Mouse (Mus musculus): ENCODE data around the gene Agap3. TPM values are rescaled to one million over a fixed set of nuclear protein-coding genes. Genes with fewer than 3 reads are reported as not detected.

Agap3 gene
- polyA plus RNA-seq, 1 experiment = 76.8 TPM

DNA sequence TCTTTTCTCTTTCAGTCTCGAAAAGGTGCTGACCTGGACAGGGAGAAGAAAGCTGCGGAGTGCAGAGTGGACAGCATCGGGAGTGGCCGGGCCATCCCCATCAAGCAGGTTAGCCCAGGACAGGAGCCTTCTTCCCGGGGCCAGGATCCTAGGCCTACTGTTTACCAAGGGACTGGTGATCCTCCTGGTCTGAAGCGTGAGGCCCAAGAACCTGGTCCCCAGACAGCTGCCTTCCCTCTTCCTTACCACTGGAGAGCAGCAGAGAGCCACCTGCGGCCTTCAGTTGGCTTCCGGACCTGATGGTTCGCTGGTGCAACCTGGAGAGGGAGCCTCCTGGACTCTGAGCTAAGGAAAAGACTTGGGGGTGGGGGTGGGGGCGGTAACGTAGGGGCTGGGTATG lies 31.3 kb downstream of the Agap3 start:
- peak overlapping the region; percentile 70 for H3K9ac ChIP-seq (ENCODE audit: low read depth, poor library complexity, severe bottlenecking)
- peak; percentile 24; the same call in 1 of the 2 replicates for TF ChIP-seq EP300 (IDR thresholded peaks at IDR 0.05; ENCODE audit: insufficient read depth, low read depth, low read length)
- TF ChIP-seq CTCF (IDR thresholded peaks at IDR 0.05; ENCODE audit: low read depth, low read length) = peak; percentile 91
- no peak for TF ChIP-seq POLR2A (IDR thresholded peaks at IDR 0.05; ENCODE audit: insufficient read depth, low read length)
- no peaks in the 10 kb centered on the region for H3K27me3 ChIP-seq (ENCODE audit: control insufficient read depth, insufficient read depth, low read length, poor library complexity, severe bottlenecking)
- no peaks in the 10 kb centered on the region for H3K9me3 ChIP-seq (replicated peaks; ENCODE audit: control insufficient read depth, insufficient read depth, low read length, poor library complexity, severe bottlenecking)
- H3K4me3 ChIP-seq (ENCODE audit: low read depth, low read length) = peak overlapping the region; percentile 29; the same call in 1 of the 2 replicates
- H3K36me3 ChIP-seq (ENCODE audit: control insufficient read depth, insufficient read depth, low read length, poor library complexity, severe bottlenecking) = no peaks in the 10 kb centered on the region
- peaks cover 11% of the 10 kb centered on the region for H3K4me1 ChIP-seq (ENCODE audit: control insufficient read depth, insufficient read depth, low read length)
- peak overlapping the region; percentile 34 for H3K27ac ChIP-seq (ENCODE audit: insufficient read depth, low read length)

DNA sequence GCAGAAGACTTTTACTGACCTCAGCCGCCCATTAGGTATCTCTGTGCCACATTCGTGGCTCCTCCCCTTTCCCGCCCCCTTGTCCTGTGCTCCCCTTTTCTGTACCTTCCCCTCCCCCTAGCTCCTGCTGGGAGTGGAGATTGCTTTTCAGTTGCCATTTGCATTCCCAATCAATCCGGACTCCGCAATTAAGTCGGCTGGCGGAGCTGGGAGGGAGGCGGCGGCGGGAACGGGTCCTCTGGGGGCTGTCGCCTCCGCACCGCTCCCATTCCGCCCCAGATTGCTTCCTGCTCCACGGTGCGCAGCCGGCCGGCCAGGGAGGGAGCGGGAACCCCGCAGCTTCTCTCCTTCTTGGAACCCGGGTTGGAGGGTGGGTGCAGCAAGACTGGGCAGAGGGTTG lies 33.0 kb downstream of the Agap3 start:
- H3K9me3 ChIP-seq (replicated peaks; ENCODE audit: control insufficient read depth, insufficient read depth, low read length, poor library complexity, severe bottlenecking) = no peaks in the 10 kb centered on the region
- TF ChIP-seq CTCF (IDR thresholded peaks at IDR 0.05; ENCODE audit: low read depth, low read length) = peak; percentile 0
- no peak for TF ChIP-seq POLR2A (IDR thresholded peaks at IDR 0.05; ENCODE audit: insufficient read depth, low read length)
- no peak for TF ChIP-seq EP300 (IDR thresholded peaks at IDR 0.05; ENCODE audit: insufficient read depth, low read depth, low read length)
- H3K36me3 ChIP-seq (ENCODE audit: control insufficient read depth, insufficient read depth, low read length, poor library complexity, severe bottlenecking) = no peaks in the 10 kb centered on the region
- no peak overlapping the region for H3K27ac ChIP-seq (ENCODE audit: insufficient read depth, low read length)
- peak overlapping the region; percentile 35 for H3K4me3 ChIP-seq (ENCODE audit: low read depth, low read length)
- H3K27me3 ChIP-seq (ENCODE audit: control insufficient read depth, insufficient read depth, low read length, poor library complexity, severe bottlenecking) = no peaks in the 10 kb centered on the region
- peak overlapping the region; percentile 45 for H3K9ac ChIP-seq (ENCODE audit: low read depth, poor library complexity, severe bottlenecking)
- peaks cover 11% of the 10 kb centered on the region for H3K4me1 ChIP-seq (ENCODE audit: control insufficient read depth, insufficient read depth, low read length)

DNA sequence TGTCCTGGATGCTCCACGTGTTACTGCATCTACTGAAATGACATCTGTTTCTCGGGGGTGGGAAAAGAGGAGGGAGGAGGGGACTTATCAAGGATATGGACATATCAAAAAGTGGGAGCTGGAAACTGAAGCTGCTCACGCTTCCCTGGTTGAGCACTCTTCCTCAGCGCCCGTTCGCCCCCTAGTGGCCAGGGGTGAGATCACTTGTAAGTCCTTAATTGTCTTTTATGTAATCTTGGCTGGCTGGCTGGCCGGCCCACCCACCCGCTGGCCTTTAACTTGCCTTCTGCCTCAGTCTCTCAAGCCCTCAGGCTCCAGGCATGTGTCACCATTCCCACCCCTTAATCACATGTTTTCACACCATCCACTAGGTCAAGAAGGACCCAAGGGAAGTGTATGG lies 34.1 kb downstream of the Agap3 start:
- H3K36me3 ChIP-seq (ENCODE audit: control insufficient read depth, insufficient read depth, low read length, poor library complexity, severe bottlenecking) = no peaks in the 10 kb centered on the region
- no peaks in the 10 kb centered on the region for H3K9me3 ChIP-seq (replicated peaks; ENCODE audit: control insufficient read depth, insufficient read depth, low read length, poor library complexity, severe bottlenecking)
- H3K4me3 ChIP-seq (ENCODE audit: low read depth, low read length) = no peak overlapping the region
- H3K27me3 ChIP-seq (ENCODE audit: control insufficient read depth, insufficient read depth, low read length, poor library complexity, severe bottlenecking) = no peaks in the 10 kb centered on the region
- peak; percentile 92 for TF ChIP-seq CTCF (IDR thresholded peaks at IDR 0.05; ENCODE audit: low read depth, low read length)
- TF ChIP-seq POLR2A (IDR thresholded peaks at IDR 0.05; ENCODE audit: insufficient read depth, low read length) = no peak
- no peak for TF ChIP-seq EP300 (IDR thresholded peaks at IDR 0.05; ENCODE audit: insufficient read depth, low read depth, low read length)
- peaks cover 11% of the 10 kb centered on the region for H3K4me1 ChIP-seq (ENCODE audit: control insufficient read depth, insufficient read depth, low read length)
- no peak overlapping the region for H3K27ac ChIP-seq (ENCODE audit: insufficient read depth, low read length)
- H3K9ac ChIP-seq (ENCODE audit: low read depth, poor library complexity, severe bottlenecking) = no peak overlapping the region; the same call in 1 of the 2 replicates

DNA sequence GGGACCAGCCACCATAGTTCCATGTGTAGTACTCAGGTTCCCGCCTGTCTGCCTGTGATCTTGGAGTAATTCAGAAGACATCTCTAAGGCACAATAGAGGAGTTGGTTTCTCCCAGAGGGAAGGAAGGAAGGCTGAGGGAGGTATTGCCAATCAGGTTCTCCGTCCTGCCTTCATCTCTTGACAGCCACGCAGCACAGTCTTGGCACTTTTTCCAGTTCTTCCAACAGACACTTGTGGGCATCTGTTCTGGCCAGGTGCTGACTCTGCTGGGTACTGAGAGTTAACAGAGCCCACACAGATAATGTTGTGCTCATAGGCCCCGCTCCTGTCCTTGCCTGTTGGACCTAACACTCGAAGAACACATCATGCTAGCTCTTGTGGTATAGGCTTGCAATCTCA lies 34.8 kb downstream of the Agap3 start:
- Histone ChIP-seq H3K27ac (ENCODE audit: insufficient read depth, low read length) (no peak overlapping the region), H3K9me3 (replicated peaks; ENCODE audit: control insufficient read depth, insufficient read depth, low read length, poor library complexity, severe bottlenecking) (no peaks in the 10 kb centered on the region), H3K9ac (ENCODE audit: low read depth, poor library complexity, severe bottlenecking) (no peak overlapping the region), H3K4me1 (ENCODE audit: control insufficient read depth, insufficient read depth, low read length) (peaks cover 11% of the 10 kb centered on the region), H3K36me3 (ENCODE audit: control insufficient read depth, insufficient read depth, low read length, poor library complexity, severe bottlenecking) (no peaks in the 10 kb centered on the region), H3K27me3 (ENCODE audit: control insufficient read depth, insufficient read depth, low read length, poor library complexity, severe bottlenecking) (no peaks in the 10 kb centered on the region), H3K4me3 (ENCODE audit: low read depth, low read length) (no peak overlapping the region)
- TF ChIP-seq POLR2A (IDR thresholded peaks at IDR 0.05; ENCODE audit: insufficient read depth, low read length) = no peak
- TF ChIP-seq EP300 (IDR thresholded peaks at IDR 0.05; ENCODE audit: insufficient read depth, low read depth, low read length) = no peak
- TF ChIP-seq CTCF (IDR thresholded peaks at IDR 0.05; ENCODE audit: low read depth, low read length) = no peak

- Histone ChIP-seq H3K9me3 (replicated peaks; ENCODE audit: control insufficient read depth, insufficient read depth, low read length, poor library complexity, severe bottlenecking) (no peaks in the 10 kb centered on the region), H3K4me3 (ENCODE audit: low read depth, low read length) (no peak overlapping the region), H3K36me3 (ENCODE audit: control insufficient read depth, insufficient read depth, low read length, poor library complexity, severe bottlenecking) (no peaks in the 10 kb centered on the region), H3K27me3 (ENCODE audit: control insufficient read depth, insufficient read depth, low read length, poor library complexity, severe bottlenecking) (no peaks in the 10 kb centered on the region), H3K9ac (ENCODE audit: low read depth, poor library complexity, severe bottlenecking) (no peak overlapping the region), H3K4me1 (ENCODE audit: control insufficient read depth, insufficient read depth, low read length) (peaks cover 3% of the 10 kb centered on the region), H3K27ac (ENCODE audit: insufficient read depth, low read length) (no peak overlapping the region)
- no peak for TF ChIP-seq EP300 (IDR thresholded peaks at IDR 0.05; ENCODE audit: insufficient read depth, low read depth, low read length)
- no peak for TF ChIP-seq CTCF (IDR thresholded peaks at IDR 0.05; ENCODE audit: low read depth, low read length)
- TF ChIP-seq POLR2A (IDR thresholded peaks at IDR 0.05; ENCODE audit: insufficient read depth, low read length) = no peak
Observed at GRCm38 (mm10) chr5:24490413-24490920, 38.5 kb downstream of the Agap3 start.

DNA sequence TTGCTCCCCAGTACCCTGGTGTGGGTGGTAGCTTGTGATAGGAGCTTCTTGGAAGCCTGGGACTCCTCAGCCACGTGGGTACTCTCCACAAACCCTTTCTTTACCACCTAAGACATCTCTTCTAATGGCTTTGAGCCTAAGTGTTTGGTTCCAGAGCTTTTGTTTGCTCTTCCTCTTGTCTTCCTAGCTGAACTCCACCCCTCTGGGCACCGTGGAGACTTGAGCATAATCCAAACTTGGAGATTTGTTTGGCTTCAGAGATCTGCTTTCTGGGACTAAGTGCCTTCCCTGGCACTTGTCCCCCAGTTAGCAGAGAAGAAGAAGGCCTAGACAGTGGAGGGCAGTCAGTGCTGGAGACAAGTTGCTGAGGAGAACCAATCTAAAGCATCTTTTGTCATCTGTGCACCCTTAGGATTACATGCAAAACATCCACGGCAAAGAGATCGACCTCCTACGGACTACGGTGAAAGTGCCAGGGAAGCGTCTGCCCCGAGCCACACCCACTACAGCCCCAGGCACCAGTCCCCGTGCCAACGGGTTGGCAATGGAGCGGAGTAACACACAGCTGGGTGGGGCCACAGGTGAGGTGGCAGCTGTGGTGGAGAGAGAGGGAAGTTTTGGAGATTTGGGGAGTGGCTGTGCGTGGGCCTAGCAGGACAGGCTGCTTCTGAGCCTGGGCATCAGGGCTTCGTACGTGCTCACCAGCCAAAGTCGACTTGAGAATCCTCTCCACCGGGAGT lies 40.7 kb downstream of the Agap3 start:
- H3K36me3 ChIP-seq (ENCODE audit: control insufficient read depth, insufficient read depth, low read length, poor library complexity, severe bottlenecking) = no peaks in the 10 kb centered on the region
- H3K4me1 ChIP-seq (ENCODE audit: control insufficient read depth, insufficient read depth, low read length) = no peaks in the 10 kb centered on the region
- no peaks in the 10 kb centered on the region for H3K27me3 ChIP-seq (ENCODE audit: control insufficient read depth, insufficient read depth, low read length, poor library complexity, severe bottlenecking)
- H3K27ac ChIP-seq (ENCODE audit: insufficient read depth, low read length) = no peak overlapping the region
- H3K9me3 ChIP-seq (replicated peaks; ENCODE audit: control insufficient read depth, insufficient read depth, low read length, poor library complexity, severe bottlenecking) = no peaks in the 10 kb centered on the region
- no peak for TF ChIP-seq EP300 (IDR thresholded peaks at IDR 0.05; ENCODE audit: insufficient read depth, low read depth, low read length)
- no peak for TF ChIP-seq POLR2A (IDR thresholded peaks at IDR 0.05; ENCODE audit: insufficient read depth, low read length)
- TF ChIP-seq CTCF (IDR thresholded peaks at IDR 0.05; ENCODE audit: low read depth, low read length) = no peak
- no peak overlapping the region for H3K4me3 ChIP-seq (ENCODE audit: low read depth, low read length)
- no peak overlapping the region for H3K9ac ChIP-seq (ENCODE audit: low read depth, poor library complexity, severe bottlenecking)
